Mouse (Mus musculus): ENCODE measurements around the gene Cct7.

The Cct7 gene

GRCm38 (mm10) chr6:85490252-85490651, 38.9 kb downstream of the Cct7 start:
- in situ Hi-C loops (cut with MboI; ENCODE audit: low pct_unique_long_range_greater_than_20kb in 1 of 2, low sequenced_read_pairs in 2 of 2, unreplicated experiment in 1 of 2), result no loop called here

DNA sequence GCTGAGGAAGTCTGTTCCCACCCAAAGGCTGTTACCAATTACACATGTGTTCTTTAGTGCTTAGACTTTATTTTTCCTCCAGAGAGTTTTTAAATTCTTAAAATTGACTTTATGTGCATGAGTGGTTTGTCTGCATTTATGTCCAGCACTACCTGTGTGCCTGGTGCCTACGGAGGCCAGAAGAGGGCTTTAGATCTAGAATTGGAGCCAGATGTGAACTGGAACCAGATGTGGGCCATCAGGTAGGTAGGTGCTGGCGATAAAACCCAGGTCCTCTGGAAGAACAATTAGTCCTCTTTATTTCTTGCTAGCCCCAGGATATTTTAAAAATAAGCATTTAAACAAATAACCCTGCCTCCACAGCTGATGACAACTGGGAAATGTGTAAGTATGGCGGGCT, 40.3 kb downstream of the Cct7 start:
- in situ Hi-C loops (cut with MboI; ENCODE audit: low pct_unique_long_range_greater_than_20kb in 1 of 2, low sequenced_read_pairs in 2 of 2, unreplicated experiment in 1 of 2), result no loop called here

GRCm38 (mm10) chr6:85496976-85497375, 45.7 kb downstream of the Cct7 start:
- in situ Hi-C loops (cut with MboI; ENCODE audit: low pct_unique_long_range_greater_than_20kb in 1 of 2, low sequenced_read_pairs in 2 of 2, unreplicated experiment in 1 of 2), result no loop called here

DNA sequence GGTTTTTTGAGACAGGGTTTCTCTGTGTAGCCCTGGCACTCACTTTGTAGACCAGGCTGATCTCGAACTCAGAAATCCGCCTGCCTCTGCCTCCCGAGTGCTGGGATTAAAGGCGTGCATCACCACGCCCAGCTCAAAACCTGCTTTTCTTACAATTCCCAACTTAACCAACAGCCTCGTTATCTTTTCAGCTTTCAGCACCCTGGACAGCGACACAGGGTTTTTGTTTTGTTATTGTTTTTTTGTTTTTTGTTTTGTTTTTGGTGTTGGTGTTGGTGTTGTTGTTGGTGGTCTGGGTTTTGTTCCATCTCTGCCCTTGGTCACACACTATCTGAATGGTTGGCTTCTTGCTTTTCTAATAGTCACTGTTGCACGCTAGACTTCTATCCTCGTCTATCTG, 46.8 kb downstream of the Cct7 start:
- in situ Hi-C loops (cut with MboI; ENCODE audit: low pct_unique_long_range_greater_than_20kb in 1 of 2, low sequenced_read_pairs in 2 of 2, unreplicated experiment in 1 of 2), result no loop called here

DNA sequence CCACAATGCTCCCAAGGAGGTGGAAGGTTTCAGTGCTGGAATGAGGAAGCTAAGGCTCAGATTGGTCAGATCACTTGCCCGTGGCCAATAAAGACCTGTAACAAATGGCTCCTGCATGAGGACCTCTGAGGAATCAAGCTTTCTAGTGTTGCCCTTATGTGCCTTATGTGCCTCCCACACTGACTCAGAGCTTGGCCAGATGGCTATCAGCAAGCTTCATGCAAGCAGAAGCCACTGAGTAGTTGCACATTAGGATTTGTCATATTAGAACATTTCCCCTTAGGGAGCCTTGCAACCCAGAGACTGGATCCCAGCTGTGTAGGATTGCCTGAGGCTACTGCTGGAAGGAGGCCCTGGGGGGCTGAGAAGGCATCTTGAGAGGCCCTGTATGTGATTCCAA, 49.1 kb downstream of the Cct7 start:
- in situ Hi-C loops (cut with MboI; ENCODE audit: low pct_unique_long_range_greater_than_20kb in 1 of 2, low sequenced_read_pairs in 2 of 2, unreplicated experiment in 1 of 2), result loop anchor here in 1 of 2 experiments (25.0 kb wide), 2 partner anchors 913 to 1788 kb away; partner anchors contain the start of genes Cyp26b1 and Vax2

DNA sequence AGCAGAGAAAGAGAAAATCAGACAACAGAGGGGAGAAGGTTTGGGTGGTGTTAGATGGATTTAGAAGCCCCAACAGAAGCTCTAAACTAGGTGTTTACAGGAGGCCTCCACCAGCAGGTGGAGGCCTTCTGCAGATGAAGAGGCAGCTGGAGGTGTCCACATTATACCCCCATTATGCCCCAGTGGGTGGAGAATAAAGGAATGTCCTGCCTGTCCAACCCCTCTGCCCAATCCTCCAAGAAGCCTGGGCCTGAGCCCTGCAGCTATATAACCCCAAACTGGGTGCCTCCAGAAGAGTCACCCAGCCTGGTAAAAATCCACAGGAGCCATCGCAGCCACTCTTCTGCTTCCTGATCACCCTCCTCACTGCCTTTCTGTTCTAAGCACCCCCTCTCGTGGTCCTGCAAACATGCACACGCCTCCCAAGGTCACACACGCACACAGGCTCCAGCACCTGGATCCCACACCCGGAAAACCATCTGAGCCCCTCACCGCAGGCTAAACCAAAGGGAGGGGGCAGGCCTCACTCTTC, 50.3 kb downstream of the Cct7 start:
- in situ Hi-C loops (cut with MboI; ENCODE audit: low pct_unique_long_range_greater_than_20kb in 1 of 2, low sequenced_read_pairs in 2 of 2, unreplicated experiment in 1 of 2), result loop anchor here in 1 of 2 experiments (25.0 kb wide), 2 partner anchors 914 to 1789 kb away; partner anchors contain the start of genes Cyp26b1 and Vax2

DNA sequence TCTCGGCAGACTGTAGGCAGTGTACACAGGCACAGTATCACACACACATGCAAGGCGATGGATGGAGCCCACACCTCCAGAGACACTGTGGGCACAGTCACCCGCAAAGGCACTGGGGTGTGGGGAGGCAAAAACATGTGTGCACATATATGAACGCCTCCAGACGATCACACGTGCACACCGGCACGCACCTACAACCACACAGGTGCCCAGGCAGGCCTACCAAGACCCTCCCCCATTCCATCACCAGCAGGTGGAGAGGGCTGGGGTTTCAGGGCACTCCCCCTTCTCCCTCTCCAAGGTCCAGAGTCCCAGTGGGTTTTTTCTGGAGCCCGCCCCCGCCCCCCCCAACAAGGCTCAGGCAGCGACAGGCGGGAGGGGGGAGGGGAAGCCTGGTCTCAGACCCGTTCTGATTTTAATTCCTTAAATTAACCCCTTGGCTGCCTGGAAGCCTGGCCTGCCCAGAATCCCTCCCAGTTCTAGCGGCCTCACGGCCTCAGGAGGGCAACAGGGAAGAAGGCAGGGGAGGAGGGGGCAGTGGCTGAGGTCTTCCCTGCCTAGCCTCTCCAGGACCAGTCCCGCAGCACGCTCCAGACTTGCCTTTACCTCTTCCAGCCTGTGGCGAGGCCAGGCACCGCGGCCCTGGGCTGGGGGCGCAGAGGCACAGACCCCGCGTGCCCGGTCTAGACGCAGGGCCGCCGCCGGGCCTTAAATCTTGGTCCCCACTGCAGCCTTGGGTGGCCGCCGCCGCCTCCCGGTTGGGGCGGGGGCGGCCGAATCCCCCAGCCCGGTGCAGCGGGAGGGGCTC, 51.0 kb downstream of the Cct7 start:
- in situ Hi-C loops (cut with MboI; ENCODE audit: low pct_unique_long_range_greater_than_20kb in 1 of 2, low sequenced_read_pairs in 2 of 2, unreplicated experiment in 1 of 2), result loop anchor here in 1 of 2 experiments (25.0 kb wide), 2 partner anchors 915 to 1790 kb away; partner anchors contain the start of genes Cyp26b1 and Vax2

DNA sequence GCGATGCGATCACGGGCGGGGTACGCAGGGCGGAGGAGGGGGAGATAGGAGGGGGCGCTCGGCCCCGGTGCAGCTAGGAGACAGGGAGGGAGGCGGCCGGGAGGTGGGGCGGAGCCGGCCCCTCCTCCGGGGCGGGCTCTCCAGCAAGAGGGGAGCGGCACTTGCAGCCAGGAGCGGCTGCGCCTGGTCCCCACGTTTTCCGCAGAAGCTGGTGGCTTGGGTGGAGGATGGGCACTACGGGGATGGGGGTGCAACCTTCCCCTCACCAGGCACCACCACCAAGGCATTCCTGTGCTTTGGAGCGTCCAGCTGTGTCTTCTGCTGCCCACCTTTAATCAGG, 51.6 kb downstream of the Cct7 start, which contains the start of gene Fbxo41:
Gene Fbxo41, minus strand, starts transcription at position 84 of the 340 bp plus-strand sequence.
- in situ Hi-C loops (cut with MboI; ENCODE audit: low pct_unique_long_range_greater_than_20kb in 1 of 2, low sequenced_read_pairs in 2 of 2, unreplicated experiment in 1 of 2), result loop anchor here in 1 of 2 experiments (25.0 kb wide), 2 partner anchors 916 to 1791 kb away; partner anchors contain the start of genes Cyp26b1 and Vax2

DNA sequence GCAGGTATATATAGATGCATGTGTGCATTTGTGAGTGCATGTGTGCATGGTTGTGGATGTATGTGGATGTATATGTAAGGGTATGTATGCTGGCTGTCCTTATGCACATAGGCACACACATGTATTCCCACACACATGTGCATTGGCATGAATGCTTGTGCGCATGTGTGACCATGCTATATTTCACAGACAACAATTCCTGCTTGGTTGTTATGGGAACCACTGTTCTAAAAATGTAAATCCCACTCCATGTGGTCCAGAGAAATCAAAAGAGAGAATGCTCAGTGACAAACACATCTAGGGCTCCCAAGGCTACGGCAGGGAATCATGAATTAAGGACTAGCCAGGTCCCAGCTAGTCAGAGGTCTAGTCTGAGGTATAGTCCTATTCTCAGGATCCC, 53.6 kb downstream of the Cct7 start:
- in situ Hi-C loops (cut with MboI; ENCODE audit: low pct_unique_long_range_greater_than_20kb in 1 of 2, low sequenced_read_pairs in 2 of 2, unreplicated experiment in 1 of 2), result loop anchor here in 1 of 2 experiments (25.0 kb wide), 2 partner anchors 918 to 1793 kb away; partner anchors contain the start of genes Cyp26b1 and Vax2

GRCm38 (mm10) chr6:85508602-85509001, 57.3 kb downstream of the Cct7 start:
- in situ Hi-C loops (cut with MboI; ENCODE audit: low pct_unique_long_range_greater_than_20kb in 1 of 2, low sequenced_read_pairs in 2 of 2, unreplicated experiment in 1 of 2), result loop anchor here in 1 of 2 experiments (25.0 kb wide), 2 partner anchors 921 to 1796 kb away; partner anchors contain the start of genes Cyp26b1 and Vax2

- in situ Hi-C loops (cut with MboI; ENCODE audit: low pct_unique_long_range_greater_than_20kb in 1 of 2, low sequenced_read_pairs in 2 of 2, unreplicated experiment in 1 of 2), result loop anchor here in 1 of 2 experiments (25.0 kb wide), 2 partner anchors 923 to 1798 kb away; partner anchors contain the start of genes Cyp26b1 and Vax2
Observed at GRCm38 (mm10) chr6:85510476-85510875, 59.2 kb downstream of the Cct7 start.

GRCm38 (mm10) chr6:85511286-85512055, 60.2 kb downstream of the Cct7 start:
- in situ Hi-C loops (cut with MboI; ENCODE audit: low pct_unique_long_range_greater_than_20kb in 1 of 2, low sequenced_read_pairs in 2 of 2, unreplicated experiment in 1 of 2), result loop anchor here in 1 of 2 experiments (25.0 kb wide), 2 partner anchors 924 to 1799 kb away; partner anchors contain the start of genes Cyp26b1 and Vax2

- in situ Hi-C loops (cut with MboI; ENCODE audit: low pct_unique_long_range_greater_than_20kb in 1 of 2, low sequenced_read_pairs in 2 of 2, unreplicated experiment in 1 of 2), result loop anchor here in 1 of 2 experiments (25.0 kb wide), 2 partner anchors 925 to 1800 kb away; partner anchors contain the start of genes Cyp26b1 and Vax2
Observed at GRCm38 (mm10) chr6:85512056-85512440, 60.7 kb downstream of the Cct7 start.

DNA sequence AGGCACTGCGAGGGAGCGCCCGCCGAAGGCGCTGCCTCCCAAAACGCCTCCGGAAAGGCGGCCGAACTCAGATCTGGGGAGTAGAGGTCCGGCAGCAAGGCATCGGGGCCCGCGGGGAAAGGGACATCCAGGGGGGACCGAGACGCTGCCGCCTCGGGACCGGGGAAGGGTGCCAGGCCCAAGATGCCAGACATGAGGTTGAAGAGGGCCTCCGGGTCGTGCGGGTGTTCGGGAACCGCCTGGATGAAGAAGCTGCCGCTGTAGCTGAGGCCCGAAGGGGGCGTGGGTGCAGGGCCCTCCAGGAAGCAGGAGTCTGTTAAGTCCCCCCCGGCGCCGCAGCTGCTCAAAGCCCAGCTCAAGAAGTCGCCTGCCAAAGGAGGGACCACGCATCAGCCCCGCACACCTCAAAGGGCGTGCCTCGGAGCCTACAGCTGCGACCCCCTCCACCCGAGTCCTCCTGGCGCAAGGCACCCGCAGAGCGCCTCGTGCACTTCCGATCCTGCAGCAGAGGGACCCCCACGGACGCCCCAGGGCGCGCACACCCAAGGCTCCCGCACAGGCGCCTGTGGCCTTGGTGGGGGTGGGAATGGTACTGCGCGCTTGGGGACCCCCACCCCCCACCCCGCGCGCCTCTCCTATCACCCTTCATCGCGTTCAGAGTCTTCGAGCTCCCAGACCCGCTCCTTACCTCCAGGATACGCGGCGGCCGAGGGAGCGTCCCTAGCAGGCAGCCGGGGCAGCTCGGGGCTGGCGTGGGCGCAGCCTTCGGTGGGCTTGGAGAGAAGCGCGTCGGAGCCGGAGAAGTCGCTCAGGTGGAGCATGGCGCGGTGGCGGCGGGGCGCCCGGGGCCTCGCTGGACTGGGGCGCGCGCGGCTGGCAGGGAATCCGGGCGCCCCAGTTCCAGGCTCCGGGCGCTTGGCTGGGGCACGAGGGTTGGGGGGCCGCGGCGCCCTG, 61.5 kb downstream of the Cct7 start:
- in situ Hi-C loops (cut with MboI; ENCODE audit: low pct_unique_long_range_greater_than_20kb in 1 of 2, low sequenced_read_pairs in 2 of 2, unreplicated experiment in 1 of 2), result loop anchor here in 1 of 2 experiments (25.0 kb wide), 2 partner anchors 926 to 1801 kb away; partner anchors contain the start of genes Cyp26b1 and Vax2

DNA sequence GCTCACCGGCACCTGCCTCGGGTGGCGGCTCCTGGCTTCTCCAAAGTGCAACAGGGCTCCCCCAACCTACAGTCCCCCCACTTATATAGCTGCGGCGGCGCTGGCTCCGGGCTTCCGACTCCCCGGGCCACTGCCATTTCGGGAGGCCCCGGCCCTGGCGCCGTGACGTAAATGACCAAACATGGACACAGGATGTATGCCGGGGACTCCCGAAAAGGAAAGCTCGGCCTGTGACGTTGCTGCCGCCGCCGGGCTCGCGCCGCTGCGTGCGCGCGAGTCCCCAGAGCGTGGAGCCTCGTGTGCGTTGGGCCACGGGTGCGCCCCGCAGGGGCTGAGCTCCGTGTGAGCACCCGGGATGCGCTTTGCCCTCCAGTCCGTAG, 62.2 kb downstream of the Cct7 start, which contains the start of gene Egr4:
Gene Egr4, minus strand, starts transcription at position 59 of the 380 bp plus-strand sequence.
- in situ Hi-C loops (cut with MboI; ENCODE audit: low pct_unique_long_range_greater_than_20kb in 1 of 2, low sequenced_read_pairs in 2 of 2, unreplicated experiment in 1 of 2), result loop anchor here in 1 of 2 experiments (25.0 kb wide), 2 partner anchors 926 to 1801 kb away; partner anchors contain the start of genes Cyp26b1 and Vax2

DNA sequence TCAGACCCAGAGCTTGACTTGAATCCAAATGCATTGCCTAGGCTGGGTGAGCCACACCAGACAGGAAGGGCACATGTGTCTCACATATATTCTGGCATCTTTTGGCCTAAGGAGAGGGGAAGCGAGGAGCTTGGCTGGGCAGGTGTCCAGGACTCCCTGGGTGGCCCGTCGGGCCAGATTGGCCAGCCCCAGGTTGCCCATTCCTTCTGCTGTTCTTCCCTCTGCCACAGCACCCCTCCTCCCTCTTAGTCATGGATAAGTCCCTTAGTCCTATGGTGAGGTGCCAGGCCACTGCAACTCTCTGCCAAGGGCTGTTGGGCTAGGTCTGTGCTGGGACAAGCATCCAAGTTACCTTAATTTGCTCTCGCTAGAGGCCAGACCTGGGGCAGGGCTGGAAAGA, 64.6 kb downstream of the Cct7 start:
- in situ Hi-C loops (cut with MboI; ENCODE audit: low pct_unique_long_range_greater_than_20kb in 1 of 2, low sequenced_read_pairs in 2 of 2, unreplicated experiment in 1 of 2), result loop anchor here in 1 of 2 experiments (25.0 kb wide), 2 partner anchors 929 to 1804 kb away; partner anchors contain the start of genes Cyp26b1 and Vax2

All from mouse embryonic stem cell (cell line).